Mouse (Mus musculus): ENCODE results near the gene Zfp174.
A peak's percentile ranks its signal among the peaks of the same experiment; 100 is the strongest.
"Not testable (repeated sequence)": the region's sequence is repeated elsewhere in the genome, so short reads cannot be mapped to it uniquely, and the experiment has no call there.

The Zfp174 gene

DNA sequence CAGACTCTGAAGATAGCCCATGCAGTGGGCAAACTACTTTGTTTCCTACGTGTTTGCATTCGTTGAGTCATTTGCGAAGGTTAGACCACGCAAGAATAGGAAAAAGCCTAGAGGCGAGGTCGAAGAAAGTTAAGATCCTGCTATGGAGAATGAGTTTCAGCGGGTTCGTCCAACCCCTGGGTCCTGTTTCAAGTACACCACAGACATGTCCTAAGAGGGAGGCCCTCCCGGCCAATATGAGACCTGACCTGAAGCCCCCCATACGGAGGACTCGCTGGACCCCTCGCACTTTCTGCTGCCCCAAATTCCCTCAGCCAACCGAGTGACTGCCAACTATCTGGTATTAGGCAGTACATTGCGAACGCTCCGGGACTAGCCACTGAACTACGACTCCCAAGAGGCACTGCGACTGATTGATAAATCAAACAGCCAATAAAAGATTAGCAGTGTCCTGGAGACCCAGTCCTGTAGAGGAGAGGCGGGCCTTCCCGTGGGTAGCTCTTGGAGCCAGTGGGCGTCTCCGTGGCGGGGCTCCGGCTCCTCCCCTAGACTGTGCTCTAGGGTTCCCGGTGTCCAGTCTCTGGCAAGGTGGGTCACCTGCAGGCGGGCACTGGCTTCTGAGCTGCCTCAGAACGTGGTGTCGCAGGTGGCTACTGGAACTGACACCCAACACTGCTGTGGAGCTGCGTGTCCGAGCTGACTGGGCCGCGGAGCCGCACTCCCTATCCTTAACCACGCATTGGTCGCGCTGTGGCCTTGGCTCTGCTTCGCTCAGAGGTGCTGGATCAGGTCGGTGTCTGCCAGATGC, at the start of gene Zfp174:
Zfp174 (plus strand) TSS at position 558 of the 808 bp plus-strand sequence.
- peak; percentile 85 for DNase-seq (ENCODE audit: low spot score)

DNA sequence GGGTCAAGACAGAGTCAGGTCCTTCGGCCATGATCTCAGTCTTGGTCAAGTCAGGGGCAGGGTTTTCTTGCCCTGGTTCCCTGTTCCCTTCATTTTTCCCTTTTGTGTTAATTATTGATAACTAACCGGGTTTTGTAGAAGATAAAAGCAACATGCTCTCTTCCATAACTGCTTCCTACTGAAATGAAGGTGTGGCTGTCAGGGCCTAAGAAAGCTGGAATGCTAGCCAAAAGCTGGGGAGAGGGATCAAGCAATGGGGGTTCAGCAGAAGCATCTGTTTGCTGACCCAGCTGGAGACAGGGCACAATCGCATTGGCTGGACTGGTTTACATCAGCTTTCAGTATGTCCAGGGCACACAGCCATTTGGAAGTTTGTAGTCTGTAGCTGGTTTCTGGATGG, 38.9 kb upstream of the Zfp174 start:
- DNase-seq (ENCODE audit: low spot score): no peak

DNA sequence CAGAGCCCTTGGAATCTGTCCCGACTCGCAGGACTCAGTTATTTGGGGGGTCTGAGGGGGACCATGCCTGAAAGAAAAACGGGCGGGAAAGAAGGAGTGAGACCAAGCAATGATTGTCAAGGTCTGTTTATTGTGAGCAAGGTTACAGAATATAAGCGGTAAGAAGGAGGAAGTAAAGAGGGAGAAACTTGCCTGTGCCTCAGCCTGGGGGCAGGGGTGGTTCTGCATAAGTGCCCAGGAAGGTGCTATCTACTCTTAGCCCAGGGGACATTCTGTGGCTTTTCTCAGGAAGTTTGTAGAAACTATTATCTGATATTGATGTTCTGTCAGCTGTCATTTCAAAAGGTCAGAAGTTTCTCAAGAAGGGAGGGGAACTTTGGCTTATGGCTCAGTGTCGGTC, 32.4 kb upstream of the Zfp174 start:
- peak; percentile 19 for DNase-seq (ENCODE audit: low spot score)

GRCm38 (mm10) chr16:3820202-3820601, 26.9 kb upstream of the Zfp174 start:
- no peak for DNase-seq (ENCODE audit: low spot score)

DNA sequence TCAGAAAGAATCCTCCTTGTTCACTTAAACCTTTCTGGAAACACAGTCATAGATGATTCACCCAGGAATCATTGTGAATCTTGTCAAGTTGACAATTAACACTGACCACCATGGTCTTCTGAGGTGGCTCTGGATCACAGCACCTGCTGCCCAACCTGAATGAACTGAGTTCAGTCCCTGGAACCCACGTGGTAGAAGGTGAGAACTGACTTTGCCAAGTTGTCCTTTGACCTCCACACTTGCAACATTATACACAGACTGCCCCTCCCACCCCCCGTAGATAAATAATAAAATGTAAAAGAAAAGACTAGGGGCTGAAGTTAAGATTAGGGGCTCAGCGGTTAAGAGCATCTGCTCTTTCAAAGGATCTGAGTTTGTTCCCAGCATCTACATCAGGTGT, 19.0 kb upstream of the Zfp174 start:
- DNase-seq (ENCODE audit: low spot score): no peak

GRCm38 (mm10) chr16:3829727-3830126, 17.3 kb upstream of the Zfp174 start:
- DNase-seq (ENCODE audit: low spot score): no peak

DNA sequence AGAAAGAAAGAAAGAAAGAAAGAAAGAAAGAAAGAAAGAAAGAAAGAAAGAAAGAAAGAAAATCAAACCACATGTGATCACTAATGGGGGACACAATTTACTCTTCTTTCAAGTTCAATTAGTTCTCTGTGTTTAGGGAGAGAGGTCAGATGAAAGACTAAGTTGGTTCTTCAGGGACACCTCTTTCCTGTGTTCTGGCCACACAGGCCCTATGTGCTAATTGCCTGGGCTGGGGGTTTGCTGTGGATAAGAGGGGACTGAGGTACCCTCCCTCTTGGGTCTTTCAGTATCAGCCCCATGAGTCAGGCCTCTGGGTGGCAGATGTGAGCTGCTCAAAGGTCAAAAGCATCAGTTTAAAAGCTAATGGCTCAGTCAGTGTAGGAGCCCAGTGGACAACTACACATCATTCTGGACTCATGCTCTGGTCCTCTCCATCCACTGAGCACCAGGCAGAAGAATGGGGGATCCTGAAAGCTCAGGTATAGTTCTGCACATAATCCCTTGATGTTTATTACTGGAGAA, 16.4 kb upstream of the Zfp174 start, which contains the start of gene Olfr15:
Olfr15 (plus strand) TSS at position 291 of the 522 bp plus-strand sequence.
- DNase-seq (ENCODE audit: low spot score): no peak

DNA sequence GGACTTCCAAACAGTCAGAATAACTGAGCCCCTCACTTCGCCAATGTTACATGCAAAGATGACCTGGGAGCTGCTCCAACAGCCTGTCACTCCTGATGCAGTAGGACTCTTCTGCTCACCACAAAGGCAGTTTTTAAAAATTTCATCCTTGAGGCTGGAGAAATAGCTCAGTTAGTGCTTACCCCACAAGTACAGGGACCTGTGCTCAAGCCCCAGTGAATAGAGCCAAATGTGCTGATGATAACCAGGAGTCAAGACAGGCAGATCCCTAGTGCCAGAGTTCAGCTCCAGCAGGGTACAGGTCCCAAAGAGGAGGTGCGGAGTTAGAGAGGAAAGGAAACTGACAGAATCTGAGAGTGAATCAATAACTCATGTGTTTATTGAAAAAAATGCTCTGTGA, 11.6 kb upstream of the Zfp174 start:
- DNase-seq (ENCODE audit: low spot score): no peak

- DNase-seq (ENCODE audit: low spot score): no peak
Observed at GRCm38 (mm10) chr16:3839157-3839885, 7.7 kb upstream of the Zfp174 start.

DNA sequence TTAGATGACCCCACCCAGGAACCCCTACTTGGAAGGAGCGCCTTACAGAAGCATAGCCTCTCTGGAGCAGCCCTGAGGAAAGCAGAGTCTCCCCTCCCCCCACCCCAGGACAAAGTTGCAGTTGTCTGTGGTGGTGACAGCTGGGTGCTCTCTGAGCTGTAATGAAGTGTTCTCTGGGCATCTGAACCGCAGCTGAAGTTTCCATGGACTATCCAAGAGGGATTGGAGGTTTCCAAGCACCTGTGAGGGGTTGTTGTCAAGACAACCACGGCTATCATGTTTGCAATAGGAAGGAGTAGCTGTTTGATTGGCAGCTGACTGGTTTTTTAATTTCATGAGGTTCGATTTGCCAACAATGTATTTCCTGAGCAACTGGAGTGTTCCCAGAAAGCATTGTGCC, 4.1 kb upstream of the Zfp174 start:
- DNase-seq (ENCODE audit: low spot score): no peak

DNA sequence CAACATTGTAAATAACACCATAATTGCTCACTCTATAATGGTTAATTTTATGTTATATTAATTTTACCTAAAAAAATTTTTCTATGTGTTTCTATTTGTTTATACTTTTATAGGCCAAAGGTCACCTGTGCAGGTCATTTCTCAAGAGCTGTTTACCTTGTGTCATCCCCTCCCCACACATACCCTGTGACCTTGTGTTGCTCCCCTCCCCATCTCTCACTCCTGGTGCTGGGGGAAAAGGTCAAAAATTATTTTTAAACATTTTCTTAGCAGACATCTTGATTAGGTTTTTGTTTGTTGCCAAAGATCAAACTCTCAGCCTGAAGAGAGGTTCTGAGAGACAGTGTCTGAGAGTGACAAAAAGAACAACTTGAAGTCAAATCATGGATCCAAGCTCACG, 3.3 kb upstream of the Zfp174 start:
- DNase-seq (ENCODE audit: low spot score): no peak

GRCm38 (mm10) chr16:3847871-3848270, 803 bp downstream of the Zfp174 start:
- DNase-seq (ENCODE audit: low spot score): no peak

DNA sequence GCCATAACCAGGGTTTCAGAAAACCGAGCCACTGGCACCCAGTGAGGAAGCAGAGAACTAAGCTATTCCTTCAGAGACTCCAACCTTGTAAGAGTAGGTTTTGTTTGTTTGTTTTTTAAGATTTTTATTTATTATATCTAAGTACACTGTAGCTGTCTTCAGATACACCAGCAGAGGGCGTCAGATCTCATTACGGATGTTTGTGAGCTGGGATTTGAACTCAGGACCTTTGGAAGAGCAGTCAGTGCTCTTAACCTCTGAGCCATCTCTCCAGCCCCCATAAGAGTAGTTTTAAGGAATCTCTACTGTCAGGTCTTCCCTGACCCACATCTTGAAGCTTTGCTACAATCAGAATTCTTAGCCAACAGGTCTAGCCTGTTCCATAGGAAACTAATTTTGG, 1.3 kb downstream of the Zfp174 start:
- DNase-seq (ENCODE audit: low spot score): no peak

DNA sequence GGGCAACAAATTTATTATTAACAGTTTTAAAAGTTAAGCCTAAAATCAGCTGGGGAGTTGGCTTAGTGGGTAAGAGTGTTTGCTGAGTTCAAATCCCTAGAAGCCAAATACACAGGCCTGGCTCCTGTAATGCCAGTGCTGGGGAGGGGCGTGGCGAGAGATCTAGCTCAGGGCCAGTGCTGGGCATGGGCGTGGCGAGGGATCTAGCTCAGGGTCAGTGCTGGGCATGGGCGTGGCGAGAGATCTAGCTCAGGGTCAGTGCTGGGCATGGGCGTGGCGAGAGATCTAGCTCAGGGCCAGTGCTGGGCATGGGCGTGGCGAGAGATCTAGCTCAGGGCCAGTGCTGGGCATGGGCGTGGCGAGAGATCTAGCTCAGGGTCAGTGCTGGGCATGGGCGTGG, 4.2 kb downstream of the Zfp174 start:
- not testable (repeated sequence) for DNase-seq (ENCODE audit: low spot score)

DNA sequence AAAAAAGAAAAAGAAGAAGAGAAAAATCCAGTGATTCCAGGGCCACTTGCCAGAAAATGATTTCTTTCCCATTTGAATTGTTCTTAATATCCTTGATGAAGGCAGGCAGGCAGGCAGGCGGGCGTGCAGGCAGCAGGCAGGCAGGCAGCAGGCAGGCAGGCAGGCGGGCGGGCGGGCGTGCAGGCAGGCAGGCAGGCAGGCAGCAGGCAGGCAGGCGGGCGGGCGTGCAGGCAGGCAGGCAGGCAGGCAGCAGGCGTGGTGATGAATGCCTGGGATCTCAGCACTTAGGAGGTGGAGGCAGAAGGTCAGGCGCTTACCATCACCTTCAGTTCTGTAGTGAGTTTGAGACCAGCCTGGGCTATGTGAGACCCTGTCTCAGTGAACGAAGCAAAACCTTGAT, 5.5 kb downstream of the Zfp174 start:
- DNase-seq (ENCODE audit: low spot score): no peak

DNA sequence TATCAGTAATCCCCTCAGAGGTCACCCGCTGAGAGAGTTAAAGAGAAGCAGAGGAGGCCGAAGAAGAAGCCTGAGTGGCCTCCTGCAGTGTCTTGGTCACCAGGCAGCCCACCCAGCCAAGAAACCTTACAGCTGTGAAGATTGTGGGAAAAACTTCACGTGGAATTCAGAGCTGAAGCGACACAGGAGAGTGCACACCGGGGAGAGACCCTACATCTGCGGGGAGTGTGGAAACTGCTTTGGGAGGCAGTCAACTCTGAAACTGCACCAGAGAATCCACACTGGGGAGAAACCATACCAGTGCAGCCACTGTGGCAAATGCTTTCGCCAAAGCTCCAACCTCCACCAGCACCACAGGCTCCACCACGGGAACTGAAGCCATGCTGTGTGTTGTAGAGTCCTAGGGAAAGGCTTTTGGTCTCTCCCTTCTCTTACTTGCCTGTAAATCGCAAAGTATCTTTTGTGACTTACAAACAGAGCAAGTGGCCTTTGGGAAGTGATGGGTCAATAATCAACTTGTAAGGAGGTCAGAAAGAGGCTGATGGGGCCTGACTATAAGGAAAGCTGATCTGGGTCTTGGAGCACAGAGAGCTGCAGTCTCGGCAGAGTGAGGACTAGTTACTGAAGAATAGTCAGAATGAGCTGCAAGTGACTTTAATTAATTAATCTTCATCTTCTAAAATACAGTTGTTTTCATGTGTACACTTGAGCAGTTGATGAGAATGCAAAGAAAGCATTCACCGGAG, 7.5 kb downstream of the Zfp174 start:
- DNase-seq (ENCODE audit: low spot score): no peak

- DNase-seq (ENCODE audit: low spot score): no peak
Observed at GRCm38 (mm10) chr16:3855776-3856175, 8.7 kb downstream of the Zfp174 start.

DNA sequence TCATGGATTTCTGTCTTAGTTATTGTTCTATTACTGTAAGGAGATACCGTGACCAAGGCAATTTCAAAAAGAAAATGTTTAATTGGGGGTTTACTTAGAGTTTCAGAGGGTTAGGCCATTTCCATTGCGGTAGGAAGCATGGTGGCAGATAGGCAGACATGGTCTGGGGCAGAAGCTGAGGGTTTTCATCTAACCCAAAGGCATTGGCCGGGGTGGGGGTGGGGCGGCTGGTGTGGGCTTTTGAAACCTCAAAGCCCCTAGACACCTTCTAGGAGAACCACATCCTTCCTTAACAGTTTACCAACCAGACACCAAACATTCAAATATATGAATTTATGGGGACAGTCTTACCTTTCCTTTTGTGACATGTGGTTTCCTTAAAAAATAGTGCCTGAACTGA, 12.2 kb downstream of the Zfp174 start:
- no peak for DNase-seq (ENCODE audit: low spot score)

- DNase-seq (ENCODE audit: low spot score): no peak
Observed at GRCm38 (mm10) chr16:3871815-3872214, 24.7 kb downstream of the Zfp174 start.

DNA sequence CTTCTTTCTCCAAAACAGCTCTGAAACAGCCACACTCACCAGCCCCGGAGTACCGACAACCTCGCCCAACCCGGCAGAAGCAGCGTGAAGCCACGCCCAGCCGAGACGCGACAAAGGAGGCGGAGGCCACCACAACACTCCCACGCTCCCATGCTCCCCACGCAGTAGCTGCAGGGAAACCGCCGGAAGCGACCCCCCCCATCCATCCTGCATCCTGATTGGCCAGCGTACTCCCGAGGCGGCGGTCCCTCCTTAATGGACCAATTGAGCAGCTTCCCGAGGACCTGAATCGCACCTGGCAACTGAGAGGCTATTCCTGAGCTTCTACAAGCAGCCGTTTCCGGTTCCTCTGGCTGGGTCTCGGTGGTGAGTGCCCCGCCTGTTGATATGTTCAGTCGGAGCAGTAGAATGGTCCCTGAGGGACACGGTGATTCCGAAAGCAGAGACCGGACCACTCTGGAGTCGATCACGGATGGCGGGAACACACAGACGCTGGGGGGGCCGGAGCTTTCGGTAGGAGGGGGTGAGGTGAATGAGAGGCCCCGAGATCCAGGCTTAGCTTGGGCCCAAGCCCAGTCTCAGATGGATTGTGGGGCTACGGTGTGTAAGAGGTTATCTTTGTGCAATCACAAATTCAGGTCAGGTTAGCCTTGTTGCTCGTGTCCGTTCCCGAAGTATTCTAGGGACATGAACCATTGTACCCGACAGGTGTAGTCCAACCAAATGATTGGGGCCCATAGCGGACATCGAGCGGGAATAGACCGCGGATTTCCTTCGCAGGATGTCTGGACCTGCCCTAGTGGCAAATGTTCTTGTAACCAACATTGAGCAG, 25.4 kb downstream of the Zfp174 start, which contains the start of gene Naa60:
Naa60 (plus strand) TSS at position 160 of the 832 bp plus-strand sequence.
- DNase-seq (ENCODE audit: low spot score): peak; percentile 74

GRCm38 (mm10) chr16:3876346-3876745, 29.3 kb downstream of the Zfp174 start:
- DNase-seq (ENCODE audit: low spot score): no peak
